Mouse (Mus musculus): ENCODE measurements around the gene Olfr341. TPM values are rescaled to one million over a fixed set of nuclear protein-coding genes. Genes with fewer than 3 reads are reported as not detected.

Gene Olfr341
- not detected for total RNA-seq (2021)

DNA sequence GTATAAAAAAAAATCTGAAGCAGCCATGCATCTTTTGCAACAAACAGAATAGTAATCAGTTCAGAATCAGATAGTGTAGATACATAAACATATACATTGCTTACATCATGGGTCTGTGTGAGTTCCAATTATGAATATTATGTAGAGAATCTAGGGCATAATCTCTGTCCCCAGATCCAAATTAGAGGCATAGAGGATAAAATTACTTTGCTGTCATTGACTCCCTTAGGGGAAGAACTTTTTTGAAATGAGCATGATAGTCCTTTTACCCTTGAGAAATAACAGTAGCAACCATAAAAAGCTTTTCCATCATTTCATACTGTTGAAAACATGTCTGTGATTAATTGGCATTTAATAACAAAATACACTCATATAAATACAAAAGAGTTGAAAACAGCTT lies at the start of gene Olfr341:
Olfr341 (minus strand) TSS at position 101 of the 400 bp plus-strand sequence.
- no peak for DNase-seq
- intact Hi-C loops (cut with DNase I), result no loop called here

GRCm38 (mm10) chr2:36524698-36525097 lies 42.4 kb upstream of the Olfr341 start, which contains the start of gene Olfr342:
Gene Olfr342 (plus strand): TSS chr2:36524998.
- DNase-seq, result no peak
- intact Hi-C loops (cut with DNase I), result no loop called here

DNA sequence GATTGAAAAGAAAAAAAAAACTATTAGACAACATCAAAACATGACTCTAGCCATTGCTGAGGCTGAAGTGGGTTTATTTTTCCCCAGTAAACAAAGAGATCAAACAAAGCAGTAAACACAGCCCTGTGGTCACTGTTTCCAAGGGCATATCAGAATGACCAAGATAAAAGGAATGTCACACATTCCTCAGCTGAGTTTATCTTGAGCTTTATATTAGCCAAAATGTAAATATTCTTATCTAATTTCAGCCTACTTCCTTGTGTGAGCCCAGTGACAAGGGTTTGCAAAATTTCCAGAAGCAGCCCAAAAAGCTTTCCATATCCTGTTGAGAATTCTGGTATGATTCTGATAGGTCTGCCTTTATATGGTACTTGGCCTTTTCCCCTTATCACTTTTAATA lies 8.6 kb downstream of the Olfr341 start:
- DNase-seq, result no peak
- intact Hi-C loops (cut with DNase I), result no loop called here

DNA sequence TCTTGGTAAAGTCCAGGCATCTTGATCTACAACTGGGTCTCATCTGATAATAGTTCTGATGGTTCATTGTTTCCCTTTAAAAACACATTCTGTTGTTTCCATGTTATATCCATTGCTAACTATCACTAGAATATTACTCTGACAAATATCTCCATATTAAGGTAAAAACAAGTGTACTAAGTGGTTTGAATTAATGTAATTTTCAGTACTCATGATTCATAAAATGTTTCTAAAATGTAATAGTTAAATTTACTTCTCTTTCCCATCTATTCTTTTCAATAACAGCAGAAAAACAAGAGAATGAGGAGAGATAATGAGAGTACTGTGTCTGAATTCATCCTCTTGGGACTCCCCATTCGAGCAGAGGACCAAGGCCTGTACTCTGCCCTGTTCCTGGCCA lies 30.0 kb downstream of the Olfr341 start, which contains the start of gene Olfr340:
Olfr340 (plus strand) TSS at position 301 of the 400 bp plus-strand sequence.
- DNase-seq, result no peak
- intact Hi-C loops (cut with DNase I), result no loop called here

Other genes with a start within 250 kb of the Olfr341 start
- not detected for gene Olfr338, start 108.9 kb downstream of the Olfr341 start, total RNA-seq (2021)
- not detected for gene Olfr339, start 63.5 kb downstream of the Olfr341 start, total RNA-seq (2021)
- not detected for gene Olfr340, start 29.9 kb downstream of the Olfr341 start, total RNA-seq (2021)
- not detected for gene Olfr342, start 42.5 kb upstream of the Olfr341 start, total RNA-seq (2021)
- gene Olfr344, start 84.2 kb upstream of the Olfr341 start, total RNA-seq (2021), result not detected
- gene Olfr345, start 157.6 kb upstream of the Olfr341 start, total RNA-seq (2021), result not detected
- not detected for gene Olfr346, start 203.3 kb upstream of the Olfr341 start, total RNA-seq (2021)
- not detected for gene Olfr347, start 249.4 kb upstream of the Olfr341 start, total RNA-seq (2021)